Mouse (Mus musculus) heart, embryonic 16.5 days (tissue): ENCODE measurements around the gene Padi6. TPM values are rescaled to one million over a fixed set of nuclear protein-coding genes. Genes with fewer than 3 reads are reported as not detected.

ENCODE experiments used
- ATAC-seq: fragments of 200-750 bp; cut with Nextera tagmentation; replicated peaks from 2 replicates; pipeline ENCODE4 v1.8.0; 2017; ENCODE audit warnings: moderate number of reproducible peaks; ENCODE audit not compliant: insufficient read depth, low FRiP score; ENCODE audit errors: extremely low read depth
- H3K27ac ChIP-seq: fragments of 300-500 bp; sonication (generic); 2 replicates; pipeline ENCODE4 v1.5.1; 2014; ENCODE audit warnings: mild to moderate bottlenecking, low read length, control low read depth, moderate library complexity
- H3K27me3 ChIP-seq: fragments of 300-500 bp; sonication (generic); 2 replicates; pipeline ENCODE4 v1.6.1; 2014; ENCODE audit warnings: low read length, mixed read lengths; ENCODE audit not compliant: control insufficient read depth, insufficient read depth
- H3K36me3 ChIP-seq: fragments of 300-500 bp; sonication (generic); 2 replicates; pipeline ENCODE4 v1.6.1; 2014; ENCODE audit not compliant: control insufficient read depth, insufficient read depth
- H3K4me1 ChIP-seq: fragments of 300-500 bp; sonication (generic); 2 replicates; pipeline ENCODE4 v1.6.1; 2014; ENCODE audit warnings: low read length, mixed read lengths; ENCODE audit not compliant: control insufficient read depth, insufficient read depth
- H3K4me2 ChIP-seq: fragments of 300-500 bp; sonication (generic); 2 replicates; pipeline ENCODE4 v1.6.1; 2014; ENCODE audit warnings: low read depth, mild to moderate bottlenecking, control low read depth, low read length
- H3K4me3 ChIP-seq: fragments of 300-500 bp; sonication (generic); 2 replicates; pipeline ENCODE4 v1.5.1; 2014; ENCODE audit warnings: mild to moderate bottlenecking, control low read depth, low read length
- H3K9ac ChIP-seq: fragments of 300-500 bp; sonication (generic); 2 replicates; pipeline ENCODE4 v1.6.1; 2014; ENCODE audit warnings: low read length, control low read depth
- H3K9me3 ChIP-seq: fragments of 300-500 bp; sonication (generic); replicated peaks from 2 replicates; pipeline ENCODE4 v1.6.1; 2016; ENCODE audit warnings: low read length; ENCODE audit not compliant: control insufficient read depth
- whole genome bisulfite sequencing: fragments of 180-500 bp; shearing (Covaris S2); extraction: QIAGEN DNeasy Blood & Tissue Kit; methylation state at CpG from one replicate; pipeline ENCODE4 v1.1.7; 2014; 5-methylcytosine and 5-hydroxymethylcytosine counted together
- polyA plus RNA-seq: library from polyadenylated mRNA; unstranded; fragments of >200 nt; fragmentation: Nextera tagmentation; extraction: Ambion mirVana; gene quantifications from 2 replicates; pipeline ENCODE4 v1.2.1, GENCODE M21; 2015

Gene Padi6
- polyA plus RNA-seq, 1 experiment from 2014 or later = 0.35 TPM

- Histone ChIP-seq H3K27ac (peak within 1 kb of the TSS; percentile 91), H3K4me3 (peak within 1 kb of the TSS; percentile 89), H3K9ac (peak within 1 kb of the TSS; percentile 98), H3K9me3 (no peaks in the 10 kb centered on the region), H3K4me1 (peaks cover 30% of the 10 kb centered on the region), H3K36me3 (no peaks in the 10 kb centered on the region), H3K4me2 (peak within 1 kb of the TSS; percentile 95), H3K27me3 (no peaks in the 10 kb centered on the region)
- no peak for ATAC-seq
- WGBS = 8% methylated on average over 20 of the region's 20 CpGs
Observed at GRCm38 (mm10) chr4:140700269-140701018, 42.0 kb downstream of the Padi6 start, which contains the start of gene Rcc2. TSS of gene Rcc2 (plus strand) at chr4:140700541.

DNA sequence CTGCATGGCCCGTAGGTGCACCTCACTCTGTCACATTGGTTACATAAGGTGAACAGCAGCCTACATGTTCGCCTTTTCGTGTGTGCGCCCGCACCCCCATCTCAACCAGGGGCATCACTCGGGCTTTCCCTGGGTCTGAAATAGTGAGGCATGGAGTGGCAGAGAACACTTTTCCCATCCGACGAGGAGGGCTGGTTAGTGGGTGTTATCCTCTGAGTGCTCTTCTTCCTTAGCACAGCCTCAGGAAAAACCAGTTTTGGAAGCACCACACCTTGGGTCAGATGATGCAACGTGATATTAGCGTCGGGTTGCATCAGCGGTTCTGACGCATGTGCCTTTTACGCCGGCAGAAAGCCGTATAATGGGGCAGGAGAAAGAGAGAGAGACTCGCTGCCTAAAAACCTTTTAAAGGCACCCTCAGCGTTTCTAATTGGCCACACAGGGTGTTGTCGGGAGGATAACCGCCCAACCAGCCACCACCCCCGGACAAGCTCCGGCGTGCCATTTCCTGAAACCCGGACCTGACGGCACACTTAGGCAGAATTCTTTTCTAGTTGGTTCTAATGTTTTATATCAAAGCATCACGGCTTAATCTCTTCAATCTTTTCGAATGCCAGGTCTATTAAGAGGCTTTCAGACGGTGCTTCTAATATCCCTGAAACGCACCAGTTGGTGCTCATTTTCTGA lies 42.9 kb downstream of the Padi6 start:
- Histone ChIP-seq H3K27me3 (no peaks in the 10 kb centered on the region), H3K9me3 (no peaks in the 10 kb centered on the region), H3K27ac (peak overlapping the region; percentile 38), H3K9ac (peak overlapping the region; percentile 85), H3K4me1 (peaks cover 30% of the 10 kb centered on the region), H3K4me2 (peak overlapping the region; percentile 95), H3K4me3 (peak overlapping the region; percentile 89), H3K36me3 (no peaks in the 10 kb centered on the region)
- 7% methylated on average over 29 of the region's 29 CpGs for WGBS
- ATAC-seq = no peak

GRCm38 (mm10) chr4:140695675-140696585 lies 46.5 kb downstream of the Padi6 start:
- Histone ChIP-seq H3K4me1 (peaks cover 15% of the 10 kb centered on the region), H3K27me3 (no peaks in the 10 kb centered on the region), H3K4me3 (no peak overlapping the region), H3K9me3 (no peaks in the 10 kb centered on the region), H3K4me2 (no peak overlapping the region), H3K36me3 (no peaks in the 10 kb centered on the region), H3K9ac (no peak overlapping the region), H3K27ac (no peak overlapping the region)
- no peak for ATAC-seq
- WGBS = 61% methylated on average over 14 of the region's 14 CpGs

- Histone ChIP-seq H3K36me3 (no peaks in the 10 kb centered on the region), H3K27me3 (no peaks in the 10 kb centered on the region), H3K9me3 (no peaks in the 10 kb centered on the region), H3K4me1 (peaks cover 7% of the 10 kb centered on the region), H3K4me2 (no peak overlapping the region), H3K9ac (no peak overlapping the region), H3K4me3 (no peak overlapping the region), H3K27ac (no peak overlapping the region)
- 84% methylated on average over 7 of the region's 7 CpGs for WGBS
- ATAC-seq = no peak
Observed at GRCm38 (mm10) chr4:140695146-140695545, 47.3 kb downstream of the Padi6 start.

GRCm38 (mm10) chr4:140694551-140695060 lies 47.8 kb downstream of the Padi6 start:
- H3K36me3 ChIP-seq = no peaks in the 10 kb centered on the region
- no peak overlapping the region for H3K4me3 ChIP-seq
- no peaks in the 10 kb centered on the region for H3K27me3 ChIP-seq
- H3K27ac ChIP-seq = no peak overlapping the region
- ATAC-seq = no peak
- no peak overlapping the region for H3K4me2 ChIP-seq
- peaks cover 4% of the 10 kb centered on the region; the same call in 1 of the 2 replicates for H3K4me1 ChIP-seq
- H3K9ac ChIP-seq = no peak overlapping the region
- no peaks in the 10 kb centered on the region for H3K9me3 ChIP-seq
- WGBS = 57% methylated on average over 1 of the region's 1 CpGs

GRCm38 (mm10) chr4:140693513-140693912 lies 48.9 kb downstream of the Padi6 start:
- ATAC-seq = no peak
- WGBS = 40% methylated on average over 4 of the region's 4 CpGs
- Histone ChIP-seq H3K4me1 (no peaks in the 10 kb centered on the region), H3K36me3 (no peaks in the 10 kb centered on the region), H3K27me3 (no peaks in the 10 kb centered on the region), H3K9ac (no peak overlapping the region), H3K9me3 (no peaks in the 10 kb centered on the region), H3K27ac (no peak overlapping the region), H3K4me2 (no peak overlapping the region), H3K4me3 (no peak overlapping the region)

DNA sequence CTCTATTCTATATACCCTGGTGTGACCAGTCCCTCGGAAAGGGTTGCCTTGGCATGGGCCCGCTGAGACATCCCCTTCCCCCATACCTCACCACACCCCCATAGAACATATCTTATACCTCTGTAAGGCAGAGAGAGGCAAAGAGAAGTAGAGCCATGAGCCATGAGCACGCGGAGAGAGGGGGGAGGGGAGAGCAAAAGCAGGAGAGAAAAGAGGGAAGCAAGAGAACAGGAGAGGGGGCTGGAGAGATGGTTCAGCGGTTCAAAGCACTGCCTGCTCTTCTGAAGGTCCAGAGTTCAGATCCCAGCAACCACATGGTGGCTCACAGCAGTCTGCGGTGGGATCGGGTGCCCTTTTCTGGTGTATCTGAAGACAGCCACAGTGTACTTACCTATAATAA lies 51.0 kb downstream of the Padi6 start:
- H3K9me3 ChIP-seq = no peaks in the 10 kb centered on the region
- 64% methylated on average over 7 of the region's 7 CpGs for WGBS

DNA sequence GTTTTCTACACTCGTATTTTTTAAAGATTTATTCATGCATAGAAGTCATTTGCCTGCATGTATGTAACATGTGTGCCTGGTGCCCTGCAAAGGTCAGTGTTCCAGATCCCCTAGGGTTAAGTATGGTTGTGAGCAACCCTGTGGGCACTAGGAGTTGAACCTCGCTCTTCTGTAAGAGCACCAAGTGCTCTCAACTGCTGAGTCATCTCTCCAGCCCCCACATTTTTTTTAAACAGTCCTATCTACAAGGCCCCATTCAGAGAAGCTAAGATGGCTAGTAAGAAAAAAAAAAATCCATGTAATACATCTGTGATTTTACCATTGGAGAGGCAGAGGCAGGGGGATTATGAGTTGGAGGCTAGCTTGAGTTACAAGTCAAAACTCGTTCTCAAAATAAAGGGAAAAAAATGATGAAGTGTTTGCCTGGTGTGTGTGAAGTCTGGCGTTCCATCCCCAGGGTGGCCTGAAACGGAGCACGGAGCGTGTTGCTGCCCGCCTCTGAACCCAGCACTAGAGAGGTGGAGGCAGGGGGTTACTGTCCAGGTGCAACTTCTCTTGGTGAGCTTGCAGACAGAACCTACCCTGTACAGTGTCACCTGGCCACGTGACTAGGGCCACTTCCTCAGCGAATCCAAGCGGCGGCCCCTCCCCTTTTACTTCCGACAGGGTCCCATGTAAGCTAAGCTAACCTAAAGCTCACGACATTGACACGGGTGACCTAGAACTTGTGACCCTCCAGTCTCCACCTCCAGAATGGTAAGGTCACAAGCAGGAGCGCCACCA lies 52.4 kb downstream of the Padi6 start:
- Histone ChIP-seq H3K36me3 (no peaks in the 10 kb centered on the region), H3K9ac (no peak overlapping the region), H3K4me1 (no peaks in the 10 kb centered on the region), H3K27me3 (no peaks in the 10 kb centered on the region), H3K27ac (no peak overlapping the region), H3K4me3 (no peak overlapping the region), H3K4me2 (no peak overlapping the region), H3K9me3 (no peaks in the 10 kb centered on the region)
- 59% methylated on average over 16 of the region's 16 CpGs for WGBS
- 0 out of 2 replicates have a peak, but pooled peaks have one; percentile 37 for ATAC-seq

More for the DNA sequence above, 51.0 kb downstream of the Padi6 start:
- H3K27ac ChIP-seq = no peak overlapping the region
- no peaks in the 10 kb centered on the region for H3K27me3 ChIP-seq
- no peak overlapping the region for H3K9ac ChIP-seq
- ATAC-seq = no peak
- H3K4me3 ChIP-seq = no peak overlapping the region
- H3K4me2 ChIP-seq = no peak overlapping the region
- no peaks in the 10 kb centered on the region for H3K4me1 ChIP-seq
- no peaks in the 10 kb centered on the region for H3K36me3 ChIP-seq
